Comparison of ENCODE assay signal across 8 mouse cellular contexts in genomic region chr3:97942260-97942950, GRCm38 (mm10). TPM values are rescaled to one million over a fixed set of nuclear protein-coding genes. Genes with fewer than 3 reads are reported as not detected.
DNase-seq lines count a peak whose midpoint lies in the region; ATAC-seq and TF ChIP-seq lines count a peak whose summit lies in the region.

No protein-coding gene starts in this region.

- no peaks in the 10 kb centered on the region for H3K9me3 ChIP-seq in intestine, embryonic 16.5 days (ENCODE audit: control insufficient read depth, low read length)
- no peaks in the 10 kb centered on the region for H3K9me3 ChIP-seq in lung, embryonic 14.5 days (ENCODE audit: low read depth, low read length)

- H3K27ac ChIP-seq in bone marrow, adult 2 months (ENCODE audit: control insufficient read depth, insufficient read depth, low read depth, low read length, poor library complexity), result no peak overlapping the region; the same call in 1 of the 2 replicates
- H3K27ac ChIP-seq in intestine, embryonic 16.5 days (ENCODE audit: low read length), result no peak overlapping the region
- H3K27ac ChIP-seq in lung, embryonic 14.5 days (ENCODE audit: low read depth), result peak overlapping the region; percentile 85

- peak overlapping the region; percentile 2 for H3K4me3 ChIP-seq in bone marrow, adult 2 months (replicated peaks; ENCODE audit: control insufficient read depth, low read depth, low read length)
- H3K4me3 ChIP-seq in intestine, embryonic 16.5 days (ENCODE audit: low read length), result no peak overlapping the region
- 0 out of 2 replicates have a peak overlapping the region, but pooled peaks have one; percentile 2 for H3K4me3 ChIP-seq in lung, embryonic 14.5 days (ENCODE audit: low read depth, low read length)

- no peak overlapping the region; the same call in 1 of the 2 replicates for H3K4me2 ChIP-seq in intestine, embryonic 16.5 days (ENCODE audit: low read depth, low read length)
- peak overlapping the region; percentile 51 for H3K4me2 ChIP-seq in lung, embryonic 14.5 days

- no peak for TF ChIP-seq CTCF in bone marrow, adult 2 months (IDR thresholded peaks at IDR 0.05; ENCODE audit: control insufficient read depth, insufficient read depth, low read length)
- TF ChIP-seq CTCF in lung, embryonic 14.5 days (IDR thresholded peaks at IDR 0.05; ENCODE audit: low read depth), result peak; percentile 35; the same call in 1 of the 2 replicates

- WGBS in bone marrow, adult 2 months, result 16% methylated on average over 16 of the region's 16 CpGs
- 18% methylated on average over 16 of the region's 16 CpGs for WGBS in intestine, embryonic 16.5 days
- WGBS in lung, embryonic 14.5 days, result 6% methylated on average over 16 of the region's 16 CpGs

- no peaks in the 10 kb centered on the region for H3K27me3 ChIP-seq in intestine, embryonic 16.5 days (replicated peaks; ENCODE audit: control insufficient read depth, insufficient read depth, low read length)
- no peaks in the 10 kb centered on the region for H3K27me3 ChIP-seq in lung, embryonic 14.5 days (ENCODE audit: insufficient read depth, low read length)

- TF ChIP-seq POLR2A in bone marrow, adult 2 months (IDR thresholded peaks at IDR 0.05; ENCODE audit: borderline replicate concordance, control insufficient read depth, low read depth, low read length), result no peak

- H3K36me3 ChIP-seq in intestine, embryonic 16.5 days (ENCODE audit: control insufficient read depth, insufficient read depth, low read length), result no peaks in the 10 kb centered on the region
- no peaks in the 10 kb centered on the region for H3K36me3 ChIP-seq in lung, embryonic 14.5 days (ENCODE audit: insufficient read depth)

- ATAC-seq in intestine, embryonic 16.5 days, result peak; percentile 27; the same call in 1 of the 2 replicates
- peak; percentile 3; the same call in 1 of the 2 replicates for ATAC-seq in lung, embryonic 14.5 days (ENCODE audit: insufficient read depth)
- ATAC-seq in neutrophil, adult 5-6 weeks (ENCODE audit: extremely low read depth, insufficient number of reproducible peaks, low FRiP score, poor library complexity, severe bottlenecking), result peak; percentile 46; the same call in 1 of the 2 replicates

- intact Hi-C loops in gastrocnemius, postnatal 14 days (cut with DNase I; ENCODE audit: low total_unique reads), result no loop called here

- H3K4me1 ChIP-seq in bone marrow, adult 2 months (ENCODE audit: control insufficient read depth, insufficient read depth, low read length), result no peaks in the 10 kb centered on the region; the same call in 1 of the 2 replicates
- peaks cover 31% of the 10 kb centered on the region for H3K4me1 ChIP-seq in intestine, embryonic 16.5 days (ENCODE audit: control insufficient read depth, insufficient read depth, low read length)
- H3K4me1 ChIP-seq in lung, embryonic 14.5 days (ENCODE audit: insufficient read depth), result peaks cover 41% of the 10 kb centered on the region

- peak; percentile 35 for DNase-seq in adrenal gland, postnatal 14 days
- DNase-seq in adrenal gland, adult 8-10 months, result no peak
- DNase-seq in gastrocnemius, postnatal 14 days, result peak; percentile 51
- DNase-seq in lung, embryonic 14.5 days, result peak; percentile 62
- DNase-seq in cerebellum, postnatal 4 days (ENCODE audit: low spot score in 2 of 2), result no peak

- H3K9ac ChIP-seq in intestine, embryonic 16.5 days (ENCODE audit: low read depth, low read length), result peak overlapping the region; percentile 44
- H3K9ac ChIP-seq in lung, embryonic 14.5 days, result peak overlapping the region; percentile 39

RNA-seq across cellular contexts. Expression of gene Sec22b, which starts 41.4 kb away (rescaled TPM):
- 95.8 and 101 TPM in 2 replicates for total RNA-seq in adrenal gland, postnatal 14 days (2021)
- 100 to 1,000 TPM; 102 to 214 (median 143) TPM for total RNA-seq in adrenal gland, adult 8-10 months (2022)
- polyA plus RNA-seq in bone marrow, adult 2 months (2011; ENCODE audit: insufficient read depth, insufficient read length, low replicate concordance, missing spikeins), result 28.6 and 45.3 TPM in 2 replicates
- 10 to 100 TPM; 30.6 to 31.4 TPM for total RNA-seq in gastrocnemius, postnatal 14 days (2021)
- polyA plus RNA-seq in intestine, embryonic 16.5 days (2015; fragmentation: Nextera tagmentation; extraction: Ambion mirVana), result 152 and 157 TPM in 2 replicates
- 158 and 160 TPM in 2 replicates for polyA plus RNA-seq in lung, embryonic 14.5 days (2014; fragmentation: Nextera tagmentation; extraction: Ambion mirVana)
- total RNA-seq in neutrophil, adult 5-6 weeks (2017), result 35.7 and 42.1 TPM in 2 replicates

RNA-seq across cellular contexts. Expression of gene Pde4dip, which starts 53.9 kb away (rescaled TPM):
- 35.6 and 40.9 TPM in 2 replicates for total RNA-seq in adrenal gland, postnatal 14 days (2021)
- total RNA-seq in adrenal gland, adult 8-10 months (2022), result 10 to 100 TPM; 24.3 to 30.4 (median 27.8) TPM
- polyA plus RNA-seq in bone marrow, adult 2 months (2011; ENCODE audit: insufficient read depth, insufficient read length, low replicate concordance, missing spikeins), result 7.5 and 12.7 TPM in 2 replicates
- 1,000 to 10,000 TPM; 1,779 to 1,961 TPM for total RNA-seq in gastrocnemius, postnatal 14 days (2021)
- polyA plus RNA-seq in intestine, embryonic 16.5 days (2015; fragmentation: Nextera tagmentation; extraction: Ambion mirVana), result 20.2 and 21.2 TPM in 2 replicates
- 20.1 and 22.1 TPM in 2 replicates for polyA plus RNA-seq in lung, embryonic 14.5 days (2014; fragmentation: Nextera tagmentation; extraction: Ambion mirVana)
- total RNA-seq in neutrophil, adult 5-6 weeks (2017), result 16.8 and 18.7 TPM in 2 replicates

Comparison
In these comparisons a context has a peak if more than half of its experiments do, and no peak if none do; other contexts are left out.
1. DNase-seq: peak in adrenal gland, postnatal 14 days (single experiment), gastrocnemius, postnatal 14 days (single experiment) and lung, embryonic 14.5 days (single experiment); none in adrenal gland, adult 8-10 months (single experiment) and cerebellum, postnatal 4 days (0 of 2).
2. RNA of gene Pde4dip, which starts 53.9 kb away (total RNA-seq): 1,779 to 1,961 TPM in gastrocnemius, postnatal 14 days; 35.6 to 40.9 TPM in adrenal gland, postnatal 14 days, 24.3 to 30.4 TPM in adrenal gland, adult 8-10 months and 16.8 to 18.7 TPM in neutrophil, adult 5-6 weeks; every median in the first group is over 10 times any median in the second.
3. Peak in every context shown above with its lines, with median percentiles within 50 percentile points of each other: ATAC-seq.